Mouse (Mus musculus): ENCODE results near the gene Rfx1. TPM values are rescaled to one million over a fixed set of nuclear protein-coding genes. Genes with fewer than 3 reads are reported as not detected.

The Rfx1 gene
- total RNA-seq (2015) (7.9 and 9.5 TPM in 2 replicates), total RNA-seq (2017) (2.5 and 3.2 TPM in 2 replicates)

- peak; percentile 86 for ATAC-seq (replicated peaks; ENCODE audit: poor library complexity)
Measured at GRCm38 (mm10) chr8:84066291-84066930, at the start of gene Rfx1. TSS of gene Rfx1 (plus strand) at chr8:84066834.

DNA sequence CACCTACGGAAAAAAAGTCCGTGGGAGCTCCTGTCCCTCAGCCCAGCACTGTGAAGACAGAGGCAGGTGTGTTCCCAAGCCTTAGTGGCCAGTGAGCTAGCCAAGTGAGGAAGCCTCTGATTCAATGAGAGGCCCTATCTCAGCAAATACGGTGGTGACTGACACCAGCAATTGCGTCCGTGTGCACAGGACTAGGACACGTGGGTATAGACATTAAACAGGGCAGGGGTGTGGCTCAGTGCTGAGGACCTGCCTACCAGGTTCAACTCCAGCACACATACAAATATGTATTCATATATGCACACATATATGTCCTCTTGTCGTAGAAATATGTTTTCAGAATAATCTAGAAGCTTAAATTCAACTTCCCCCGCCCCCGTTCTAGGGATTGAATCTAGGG, 46.9 kb upstream of the Rfx1 start:
- ATAC-seq (replicated peaks; ENCODE audit: poor library complexity), result 0 out of 2 replicates have a peak, but pooled peaks have one; percentile 16

- no peak for ATAC-seq (replicated peaks; ENCODE audit: poor library complexity)
Measured at GRCm38 (mm10) chr8:84021096-84021495, 45.5 kb upstream of the Rfx1 start, which contains the start of gene Palm3. TSS of gene Palm3 (plus strand) at chr8:84021471.

DNA sequence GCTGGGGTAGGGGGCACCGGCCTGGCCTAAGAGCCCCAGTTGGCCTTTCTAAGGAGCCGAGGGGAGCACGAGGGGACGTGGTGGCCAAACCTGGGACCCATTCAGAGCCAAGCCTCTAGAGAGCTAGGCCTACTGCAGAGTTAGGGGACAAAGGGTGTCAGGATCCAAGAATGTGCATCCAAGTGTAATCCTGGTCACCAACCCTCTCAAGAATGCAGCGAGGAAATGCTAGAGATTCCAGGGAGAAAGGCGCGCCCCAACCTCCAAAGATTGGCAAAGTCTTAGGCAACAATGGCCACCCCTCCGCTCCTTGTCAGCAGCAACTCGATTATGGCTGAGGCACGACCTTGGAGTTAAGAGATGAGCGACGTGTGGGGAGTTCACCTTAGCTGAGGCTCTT, 45.1 kb upstream of the Rfx1 start:
- ATAC-seq (replicated peaks; ENCODE audit: poor library complexity), result no peak

DNA sequence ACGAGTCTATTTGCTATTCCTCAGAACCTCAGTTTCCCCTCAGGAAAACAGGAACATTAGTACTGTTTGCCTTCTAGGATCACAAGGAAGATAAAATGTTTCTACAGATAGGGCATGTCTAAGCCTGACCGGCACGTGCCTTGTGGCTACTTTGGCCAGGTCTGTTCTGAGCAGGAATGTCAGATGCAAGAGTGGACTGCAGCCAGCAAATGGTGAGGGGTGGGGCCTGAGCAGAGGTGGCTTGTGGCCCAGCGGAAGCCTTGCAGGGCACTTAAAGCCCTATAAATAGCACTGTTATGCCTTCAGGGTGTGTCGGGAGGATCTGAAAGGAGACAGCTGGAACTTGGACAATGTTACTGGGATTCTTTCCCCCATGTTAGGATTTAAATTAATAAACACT, 43.5 kb upstream of the Rfx1 start:
- no peak for ATAC-seq (replicated peaks; ENCODE audit: poor library complexity)

DNA sequence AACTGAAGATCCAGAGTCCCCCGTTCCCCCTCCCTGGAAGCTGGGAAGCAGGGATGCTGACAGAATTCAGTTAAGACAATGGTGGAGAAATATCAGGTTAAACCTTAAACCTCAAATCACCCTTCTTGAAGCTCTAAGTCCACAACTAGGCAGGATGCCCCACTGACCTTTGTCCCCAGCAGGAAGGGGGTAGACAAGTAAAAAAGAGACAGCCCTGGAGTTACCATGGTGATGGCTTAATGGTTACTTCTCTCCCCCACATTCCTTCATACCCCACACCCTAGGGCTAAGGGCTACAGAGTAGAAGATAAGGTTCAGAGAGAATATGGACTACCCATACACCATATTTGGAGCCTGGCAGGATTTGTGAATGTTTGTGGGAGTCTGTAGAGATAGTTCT, 43.0 kb upstream of the Rfx1 start:
- no peak for ATAC-seq (replicated peaks; ENCODE audit: poor library complexity)

DNA sequence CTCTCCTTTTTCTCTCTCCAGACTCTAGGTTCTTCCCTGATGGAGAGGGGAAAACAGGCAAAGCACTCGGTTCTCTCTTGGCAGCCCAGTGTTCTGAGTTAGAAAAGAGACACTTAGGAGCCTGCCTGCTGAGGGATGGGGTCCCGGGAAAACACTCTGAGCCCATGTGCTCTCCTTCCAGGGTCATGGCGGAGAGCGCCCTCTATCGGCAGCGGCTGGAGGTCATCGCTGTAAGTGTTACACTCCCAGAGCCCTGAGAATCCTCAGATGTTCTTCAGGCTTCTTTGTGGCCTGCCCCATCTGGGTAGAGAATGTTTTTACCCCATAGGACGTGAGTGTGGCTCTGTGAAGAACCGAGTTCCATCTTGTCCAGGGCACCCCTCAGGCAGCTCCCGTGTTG, 42.5 kb upstream of the Rfx1 start:
- ATAC-seq (replicated peaks; ENCODE audit: poor library complexity), result peak; percentile 56

- peak; percentile 61 for ATAC-seq (replicated peaks; ENCODE audit: poor library complexity)
Measured at GRCm38 (mm10) chr8:84025863-84026262, 40.8 kb upstream of the Rfx1 start.

- ATAC-seq (replicated peaks; ENCODE audit: poor library complexity), result peak; percentile 77
Measured at GRCm38 (mm10) chr8:84027449-84027848, 39.2 kb upstream of the Rfx1 start.

DNA sequence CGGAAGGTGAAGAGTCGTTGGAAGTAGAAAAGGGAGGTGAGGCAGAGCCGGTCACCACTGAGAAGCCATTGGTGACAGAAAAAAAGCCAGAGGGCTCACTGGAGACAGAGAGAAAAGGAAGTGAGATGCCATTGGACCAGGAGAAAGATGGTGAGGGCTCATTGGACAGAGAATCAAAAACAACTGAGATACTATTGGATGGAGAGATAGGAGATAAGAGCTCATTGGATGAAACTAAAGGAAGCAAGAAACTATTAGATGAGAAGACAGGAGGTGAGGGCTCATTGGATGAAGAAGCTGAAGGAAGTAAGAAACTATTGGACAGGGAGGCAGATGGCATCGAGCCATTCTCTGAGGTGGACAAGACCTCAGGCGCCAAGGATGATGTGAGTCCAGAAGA, 37.4 kb upstream of the Rfx1 start:
- ATAC-seq (replicated peaks; ENCODE audit: poor library complexity), result no peak

- ATAC-seq (replicated peaks; ENCODE audit: poor library complexity), result no peak
Measured at GRCm38 (mm10) chr8:84032777-84033176, 33.9 kb upstream of the Rfx1 start.

DNA sequence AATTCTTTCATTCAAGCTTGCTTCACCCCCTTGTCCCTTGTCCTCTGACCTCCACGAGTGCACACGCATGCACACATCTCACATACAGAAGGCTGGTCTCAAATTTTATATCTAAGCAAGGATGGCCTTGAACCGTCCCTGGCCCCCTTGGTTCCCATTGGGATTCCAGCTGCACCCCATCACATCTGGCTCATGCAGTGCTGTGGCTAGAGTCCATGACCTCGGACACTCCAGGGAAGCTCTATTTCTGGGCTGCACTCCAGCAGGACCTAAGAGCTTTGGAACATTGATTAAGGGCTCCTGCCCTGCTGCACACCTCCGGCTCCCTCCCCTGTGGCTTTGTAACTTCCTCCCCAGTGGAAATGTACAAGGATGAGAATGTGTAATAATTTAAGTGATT, 28.6 kb upstream of the Rfx1 start:
- ATAC-seq (replicated peaks; ENCODE audit: poor library complexity), result no peak

DNA sequence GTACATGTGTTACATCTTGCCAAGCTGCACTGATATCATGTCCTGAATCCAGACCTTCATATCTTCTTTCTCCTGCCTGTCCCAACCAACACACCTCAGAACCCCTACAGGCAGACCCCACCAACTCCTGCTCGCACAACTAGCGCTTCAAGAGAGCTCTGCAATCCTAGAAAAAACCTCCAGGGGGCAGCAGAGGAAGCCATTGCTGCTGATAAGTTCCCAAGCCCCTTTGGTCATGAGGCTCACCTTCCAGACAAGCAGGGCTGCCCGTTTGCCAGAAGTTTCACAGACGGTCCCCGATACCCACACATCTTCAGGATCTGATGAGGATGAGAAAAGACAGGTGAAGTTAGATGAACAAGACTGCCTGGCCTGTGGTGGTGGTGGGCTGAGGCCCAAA, 27.6 kb upstream of the Rfx1 start:
- peak; percentile 78 for ATAC-seq (replicated peaks; ENCODE audit: poor library complexity)

GRCm38 (mm10) chr8:84042066-84042947, 24.3 kb upstream of the Rfx1 start, which contains the start of gene Il27ra:
TSS of gene Il27ra (minus strand) at chr8:84042589.
- peak; percentile 69 for ATAC-seq (replicated peaks; ENCODE audit: poor library complexity)

- ATAC-seq (replicated peaks; ENCODE audit: poor library complexity), result no peak
Measured at GRCm38 (mm10) chr8:84042948-84043342, 23.7 kb upstream of the Rfx1 start.

DNA sequence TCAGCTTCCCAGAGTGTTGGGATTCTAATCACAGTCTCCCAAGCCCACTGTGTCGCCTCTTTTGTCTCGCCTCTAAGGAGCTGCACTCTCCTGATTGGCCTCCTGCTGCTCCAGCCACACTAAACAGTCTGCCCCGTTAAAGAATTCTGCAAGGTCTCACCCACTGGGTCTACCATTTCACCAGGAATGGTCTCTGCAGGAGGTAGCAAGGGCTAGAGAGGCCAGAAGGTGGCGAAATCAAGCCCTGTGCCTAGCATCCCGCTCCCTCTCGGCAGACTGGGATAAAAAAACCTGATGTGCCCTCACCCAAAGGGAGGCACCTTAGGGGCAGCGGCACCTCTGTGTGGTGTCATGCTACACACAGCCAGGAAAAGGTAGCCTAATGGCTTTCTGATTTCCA, 22.5 kb upstream of the Rfx1 start:
- no peak for ATAC-seq (replicated peaks; ENCODE audit: poor library complexity)

DNA sequence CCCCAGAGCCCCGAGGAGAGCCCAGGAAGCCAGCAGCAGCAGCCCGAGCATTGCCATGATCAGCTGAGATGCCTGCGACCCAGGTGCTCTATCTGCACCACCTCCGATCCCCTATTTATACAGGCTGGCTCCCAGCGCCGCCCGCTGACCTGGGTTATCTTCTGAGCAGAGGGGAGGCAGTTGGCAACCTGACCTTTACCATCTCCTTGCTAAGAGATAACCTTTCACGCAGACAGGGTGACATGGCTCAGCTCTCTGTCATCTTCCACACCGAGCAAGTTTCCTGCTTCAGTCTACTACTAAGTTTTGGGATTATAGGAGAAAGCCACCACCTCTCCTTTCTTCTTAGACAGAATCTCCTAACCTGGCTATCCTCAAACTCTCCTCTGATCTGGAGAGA, 21.7 kb upstream of the Rfx1 start, which contains the start of gene Rln3:
TSS of gene Rln3 (minus strand) at position 101 of the 400 bp plus-strand sequence.
- 0 out of 2 replicates have a peak, but pooled peaks have one; percentile 13 for ATAC-seq (replicated peaks; ENCODE audit: poor library complexity)

- no peak for ATAC-seq (replicated peaks; ENCODE audit: poor library complexity)
Measured at GRCm38 (mm10) chr8:84046505-84046904, 20.1 kb upstream of the Rfx1 start.

DNA sequence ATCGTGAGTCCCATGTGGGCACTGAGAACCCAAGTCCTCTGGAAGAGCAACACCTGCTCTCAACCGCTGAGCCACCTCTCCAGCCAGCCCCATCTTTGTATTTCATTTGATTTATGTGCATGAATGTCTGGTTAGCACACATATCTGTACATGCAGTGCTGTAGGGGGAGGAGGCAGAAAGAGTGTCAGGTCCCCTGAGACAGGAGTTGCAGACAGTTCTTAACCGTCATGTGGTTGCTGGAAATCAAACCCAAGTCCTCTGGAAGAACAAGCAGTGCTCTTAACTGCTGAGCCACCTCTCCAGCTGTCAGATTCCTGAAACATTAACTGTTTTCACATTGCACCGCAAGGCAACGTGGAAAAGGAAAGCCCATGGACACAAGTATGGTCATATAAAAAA, 18.5 kb upstream of the Rfx1 start:
- no peak for ATAC-seq (replicated peaks; ENCODE audit: poor library complexity)

DNA sequence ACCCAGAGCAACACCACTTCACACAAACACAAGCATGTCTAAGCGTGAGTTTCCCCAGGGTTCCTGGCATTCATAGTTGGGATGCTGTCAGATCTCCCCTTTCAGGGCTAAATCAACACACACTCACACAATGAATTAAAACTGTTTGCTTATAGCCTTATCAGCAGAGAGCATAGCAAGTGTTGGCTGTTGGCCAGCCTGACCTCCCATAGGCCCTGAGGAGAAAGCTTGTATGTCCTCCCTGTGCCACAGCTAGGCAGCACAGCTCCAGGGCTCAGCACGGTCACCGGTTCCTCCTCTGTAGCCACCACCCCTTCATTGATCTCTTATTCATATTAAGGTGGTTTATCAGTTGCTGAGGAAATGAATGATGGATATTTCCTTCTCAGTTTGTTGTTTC, 13.9 kb upstream of the Rfx1 start:
- ATAC-seq (replicated peaks; ENCODE audit: poor library complexity), result peak; percentile 94

GRCm38 (mm10) chr8:84053229-84053628, 13.4 kb upstream of the Rfx1 start:
- ATAC-seq (replicated peaks; ENCODE audit: poor library complexity), result 0 out of 2 replicates have a peak, but pooled peaks have one; percentile 11

GRCm38 (mm10) chr8:84057827-84058226, 8.8 kb upstream of the Rfx1 start:
- ATAC-seq (replicated peaks; ENCODE audit: poor library complexity), result no peak

Data from megakaryocyte progenitor cell, adult 5-6 weeks (primary cell).